8 mouse cellular contexts compared by ENCODE assay signal in the genomic region with DNA sequence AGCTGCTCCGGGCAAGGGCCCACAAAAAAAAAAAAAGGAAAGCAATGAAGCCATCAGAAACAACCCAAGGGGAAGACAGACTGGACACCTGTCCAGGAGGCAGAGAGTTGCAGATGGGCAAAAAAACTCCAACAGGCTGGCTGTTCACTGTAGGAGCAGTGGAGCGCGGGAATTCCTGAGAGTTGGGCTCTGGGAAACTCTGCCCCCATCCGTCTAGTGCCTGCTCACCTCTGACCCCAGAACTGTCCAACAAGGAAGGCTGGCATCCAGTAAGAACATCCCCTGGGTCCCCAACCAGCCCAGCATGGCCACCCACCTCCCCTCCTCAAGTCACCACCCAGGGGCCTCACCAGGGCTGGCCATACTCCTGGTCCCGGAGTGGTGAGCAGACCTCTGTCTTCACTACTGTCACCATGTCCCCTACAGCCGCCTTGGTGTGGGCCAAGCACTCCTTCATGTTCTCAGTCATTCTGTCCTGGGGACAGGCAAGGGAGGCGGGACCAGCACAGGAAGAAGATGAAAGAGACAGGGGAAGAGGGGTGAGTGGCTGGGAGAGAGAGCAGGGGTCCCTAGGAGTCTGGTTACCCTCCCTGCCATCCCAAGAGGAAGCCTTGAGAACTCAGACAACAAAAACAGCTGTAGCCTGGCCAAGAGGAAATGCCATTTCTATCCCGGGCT. TPM values are rescaled to one million over a fixed set of nuclear protein-coding genes. Genes with fewer than 3 reads are reported as not detected.
DNase-seq lines count a peak whose midpoint lies in the region; ATAC-seq and TF ChIP-seq lines count a peak whose summit lies in the region.

No protein-coding gene starts in this region.

- H3K9me3 ChIP-seq in heart, embryonic 14.5 days (ENCODE audit: control insufficient read depth, low read length), result no peaks in the 10 kb centered on the region
- no peaks in the 10 kb centered on the region for H3K9me3 ChIP-seq in embryonic facial prominence, embryonic 13.5 days
- H3K9me3 ChIP-seq in kidney, embryonic 16.5 days (ENCODE audit: low read length), result no peaks in the 10 kb centered on the region
- H3K9me3 ChIP-seq in midbrain, embryonic 14.5 days (ENCODE audit: control insufficient read depth, low read length), result no peaks in the 10 kb centered on the region

- H3K36me3 ChIP-seq in heart, embryonic 14.5 days (ENCODE audit: control insufficient read depth, insufficient read depth, low read length), result peaks cover 33% of the 10 kb centered on the region
- H3K36me3 ChIP-seq in embryonic facial prominence, embryonic 13.5 days, result peaks cover 32% of the 10 kb centered on the region
- H3K36me3 ChIP-seq in kidney, embryonic 16.5 days (ENCODE audit: insufficient read depth, low read length), result peaks cover 24% of the 10 kb centered on the region
- H3K36me3 ChIP-seq in midbrain, embryonic 14.5 days (ENCODE audit: control insufficient read depth, insufficient read depth, low read length), result peaks cover 10% of the 10 kb centered on the region; the same call in 1 of the 2 replicates

- 0 out of 2 replicates have a peak, but pooled peaks have one; percentile 12 for ATAC-seq in heart, embryonic 14.5 days (ENCODE audit: insufficient number of reproducible peaks, insufficient read depth, low FRiP score, low read depth)
- no peak for ATAC-seq in embryonic facial prominence, embryonic 13.5 days (ENCODE audit: insufficient number of reproducible peaks, insufficient read depth, low FRiP score, low TSS enrichment, low read depth)
- peak; percentile 21 for ATAC-seq in kidney, embryonic 16.5 days (ENCODE audit: low FRiP score, low TSS enrichment)
- no peak for ATAC-seq in midbrain, embryonic 14.5 days (ENCODE audit: low FRiP score, low TSS enrichment)
- ATAC-seq in granulocyte monocyte progenitor cell, adult 5-6 weeks (replicated peaks; ENCODE audit: poor library complexity, severe bottlenecking), result no peak

- intact Hi-C loops in left cerebral cortex, adult 2 months (cut with DNase I), result no loop called here

- H3K9ac ChIP-seq in heart, embryonic 14.5 days (ENCODE audit: low read length), result peak overlapping the region; percentile 83; the same call in 1 of the 2 replicates
- H3K9ac ChIP-seq in embryonic facial prominence, embryonic 13.5 days, result peak overlapping the region; percentile 77
- H3K9ac ChIP-seq in kidney, embryonic 16.5 days (replicated peaks; ENCODE audit: low read length), result peak overlapping the region; percentile 79
- H3K9ac ChIP-seq in midbrain, embryonic 14.5 days (replicated peaks; ENCODE audit: low read length), result no peak overlapping the region

- no peak for TF ChIP-seq CTCF in left cerebral cortex, adult 2 months (IDR thresholded peaks at IDR 0.05)

- no peaks in the 10 kb centered on the region for H3K27me3 ChIP-seq in heart, embryonic 14.5 days (ENCODE audit: control insufficient read depth, insufficient read depth, low read length)
- H3K27me3 ChIP-seq in embryonic facial prominence, embryonic 13.5 days, result no peaks in the 10 kb centered on the region
- no peaks in the 10 kb centered on the region for H3K27me3 ChIP-seq in kidney, embryonic 16.5 days (ENCODE audit: insufficient read depth, low read length)
- no peaks in the 10 kb centered on the region for H3K27me3 ChIP-seq in midbrain, embryonic 14.5 days (ENCODE audit: control insufficient read depth, insufficient read depth, low read length)

- no peak for DNase-seq in heart, adult 9 months (ENCODE audit: low spot score in 2 of 2)
- DNase-seq in midbrain, embryonic 14.5 days, result no peak
- no peak for DNase-seq in left cerebral cortex, adult 2 months (ENCODE audit: extremely low spot score in 1 of 2, low spot score in 2 of 2)
- DNase-seq in layer of hippocampus, postnatal 14 days (ENCODE audit: low spot score in 2 of 2), result no peak

- WGBS in heart, embryonic 14.5 days, result 65% methylated on average over 8 of the region's 8 CpGs
- WGBS in embryonic facial prominence, embryonic 13.5 days, result 52% methylated on average over 8 of the region's 8 CpGs
- 34% methylated on average over 8 of the region's 8 CpGs for WGBS in kidney, embryonic 16.5 days
- WGBS in midbrain, embryonic 14.5 days, result 62% methylated on average over 8 of the region's 8 CpGs

- H3K4me3 ChIP-seq in heart, embryonic 14.5 days (ENCODE audit: control insufficient read depth in 1 of 2, insufficient read depth in 1 of 2, low read depth in 1 of 2, low read length in 2 of 2), result peak overlapping the region in 1 of 2 experiments; percentile 64; a peak in 1 of 4 replicates
- H3K4me3 ChIP-seq in embryonic facial prominence, embryonic 13.5 days, result peak overlapping the region; percentile 59
- peak overlapping the region; percentile 57 for H3K4me3 ChIP-seq in kidney, embryonic 16.5 days (ENCODE audit: low read length)
- no peak overlapping the region for H3K4me3 ChIP-seq in midbrain, embryonic 14.5 days (replicated peaks; ENCODE audit: low read depth, low read length)
- H3K4me3 ChIP-seq in left cerebral cortex, adult 2 months, result no peak overlapping the region

- H3K4me1 ChIP-seq in heart, embryonic 14.5 days (ENCODE audit: control insufficient read depth in 2 of 2, insufficient read depth in 2 of 2, low read length in 2 of 2), result peaks cover 17 to 27% of the 10 kb centered on the region in 2 experiments
- H3K4me1 ChIP-seq in embryonic facial prominence, embryonic 13.5 days, result peaks cover 49% of the 10 kb centered on the region
- H3K4me1 ChIP-seq in kidney, embryonic 16.5 days (ENCODE audit: insufficient read depth, low read length), result peaks cover 38% of the 10 kb centered on the region
- peaks cover 16% of the 10 kb centered on the region for H3K4me1 ChIP-seq in midbrain, embryonic 14.5 days (ENCODE audit: control insufficient read depth, insufficient read depth, low read length)

- H3K4me2 ChIP-seq in heart, embryonic 14.5 days (ENCODE audit: low read length), result peak overlapping the region; percentile 95
- peak overlapping the region; percentile 89 for H3K4me2 ChIP-seq in embryonic facial prominence, embryonic 13.5 days
- peak overlapping the region; percentile 95 for H3K4me2 ChIP-seq in kidney, embryonic 16.5 days (replicated peaks; ENCODE audit: low read depth, low read length)
- H3K4me2 ChIP-seq in midbrain, embryonic 14.5 days (ENCODE audit: low read length), result peak overlapping the region; percentile 95

- peak overlapping the region; percentile 31 to 91 for H3K27ac ChIP-seq in heart, embryonic 14.5 days (replicated peaks in 1 of 2; ENCODE audit: control insufficient read depth in 1 of 2, insufficient read depth in 1 of 2, low read depth in 2 of 2, low read length in 2 of 2)
- peak overlapping the region; percentile 96 for H3K27ac ChIP-seq in embryonic facial prominence, embryonic 13.5 days
- H3K27ac ChIP-seq in kidney, embryonic 16.5 days (ENCODE audit: low read length), result peak overlapping the region; percentile 97
- no peak overlapping the region; the same call in 1 of the 2 replicates for H3K27ac ChIP-seq in midbrain, embryonic 14.5 days (replicated peaks; ENCODE audit: low read depth, low read length)
- H3K27ac ChIP-seq in left cerebral cortex, adult 2 months, result no peak overlapping the region

RNA-seq across cellular contexts. Expression of gene Prdm11, which starts 32.4 kb away (rescaled TPM):
- 3.3 and 4.2 TPM in 2 replicates for polyA plus RNA-seq in heart, embryonic 14.5 days (2014; fragmentation: Nextera tagmentation; extraction: Ambion mirVana)
- polyA plus RNA-seq in embryonic facial prominence, embryonic 13.5 days (2015; fragmentation: Nextera tagmentation; extraction: Ambion mirVana), result 7.8 and 8.7 TPM in 2 replicates
- polyA plus RNA-seq in kidney, embryonic 16.5 days (2015; fragmentation: Nextera tagmentation; extraction: Ambion mirVana), result 5.5 and 6.2 TPM in 2 replicates
- 2.4 and 2.6 TPM in 2 replicates for polyA plus RNA-seq in midbrain, embryonic 14.5 days (2014; fragmentation: Nextera tagmentation; extraction: Ambion mirVana)
- total RNA-seq in granulocyte monocyte progenitor cell, adult 5-6 weeks (2014; fragmentation: Nextera tagmentation), result 12.2 and 13.3 TPM in 2 replicates
- total RNA-seq in granulocyte monocyte progenitor cell, adult 5-6 weeks (2017), result 3.3 and 6.1 TPM in 2 replicates
- 10 to 100 TPM; 24.7 to 24.8 TPM for total RNA-seq in left cerebral cortex, adult 2 months (2021)
- total RNA-seq in layer of hippocampus, postnatal 14 days (2021), result 10 to 100 TPM; 24.7 to 29.7 TPM

Comparison
In these comparisons a context has a peak if more than half of its experiments do, and no peak if none do; other contexts are left out.
1. ATAC-seq: peak in heart, embryonic 14.5 days (single experiment) and kidney, embryonic 16.5 days (single experiment); none in embryonic facial prominence, embryonic 13.5 days (single experiment), midbrain, embryonic 14.5 days (single experiment) and granulocyte monocyte progenitor cell, adult 5-6 weeks (single experiment).
2. H3K27ac ChIP-seq: peak in heart, embryonic 14.5 days (2 of 2), embryonic facial prominence, embryonic 13.5 days (single experiment) and kidney, embryonic 16.5 days (single experiment); none in midbrain, embryonic 14.5 days (single experiment) and left cerebral cortex, adult 2 months (single experiment).
3. H3K4me3 ChIP-seq: peak in embryonic facial prominence, embryonic 13.5 days (single experiment) and kidney, embryonic 16.5 days (single experiment); none in midbrain, embryonic 14.5 days (single experiment) and left cerebral cortex, adult 2 months (single experiment).
4. Peak in every context shown above with its lines, with median percentiles within 50 percentile points of each other: H3K4me2 ChIP-seq.